Mouse (Mus musculus) liver, embryonic 13.5 days (tissue): Measurements from ENCODE around the gene Tas2r143. TPM values are rescaled to one million over a fixed set of nuclear protein-coding genes. Genes with fewer than 3 reads are reported as not detected.

ENCODE experiments used
- ATAC-seq: fragments of 200-750 bp; cut with Nextera tagmentation; 2 replicates; pipeline ENCODE4 v1.8.0; 2017; ENCODE audit warnings: low read depth, mild to moderate bottlenecking, moderate number of reproducible peaks, moderate library complexity
- DNase-seq: peaks from one replicate; pipeline ENCODE4 v3.0.0; 2022
- H3K27ac ChIP-seq: fragments of 300-500 bp; sonication (generic); 2 replicates; pipeline ENCODE4 v1.5.1; 2015; ENCODE audit warnings: moderate library complexity, mild to moderate bottlenecking, inconsistent platforms
- H3K27me3 ChIP-seq: fragments of 300-500 bp; sonication (generic); 2 replicates; pipeline ENCODE4 v1.6.1; 2015; ENCODE audit warnings: mild to moderate bottlenecking, inconsistent platforms
- H3K36me3 ChIP-seq: fragments of 300-500 bp; sonication (generic); 2 replicates; pipeline ENCODE4 v1.6.1; 2015; ENCODE audit warnings: mild to moderate bottlenecking, inconsistent platforms
- H3K4me1 ChIP-seq: fragments of 300-500 bp; sonication (generic); replicated peaks from 2 replicates; pipeline ENCODE4 v1.6.1; 2015; ENCODE audit warnings: inconsistent platforms
- H3K4me2 ChIP-seq: fragments of 300-500 bp; sonication (generic); 2 replicates; pipeline ENCODE4 v1.6.1; 2015; ENCODE audit warnings: inconsistent platforms, mild to moderate bottlenecking, moderate library complexity
- H3K4me3 ChIP-seq: fragments of 300-500 bp; sonication (generic); replicated peaks from 2 replicates; pipeline ENCODE4 v1.5.1; 2015; ENCODE audit warnings: mild to moderate bottlenecking, inconsistent platforms
- H3K9ac ChIP-seq: fragments of 300-500 bp; sonication (generic); 2 replicates; pipeline ENCODE4 v1.6.1; 2015; ENCODE audit warnings: mild to moderate bottlenecking, inconsistent platforms
- H3K9me3 ChIP-seq: fragments of 300-500 bp; sonication (generic); replicated peaks from 2 replicates; pipeline ENCODE4 v1.6.1; 2016; ENCODE audit warnings: inconsistent platforms
- WGBS: fragments of 180-500 bp; shearing (Covaris S2); methylation state at CpG from one replicate; pipeline ENCODE4 v1.1.7; 2015; ENCODE audit not compliant: insufficient replicate concordance; 5-methylcytosine and 5-hydroxymethylcytosine counted together
- polyA plus RNA-seq: library from polyadenylated mRNA; unstranded; fragments of >200 nt; fragmentation: Nextera tagmentation; extraction: Ambion mirVana; gene quantifications from 2 replicates; pipeline ENCODE4 v1.2.1, GENCODE M21; 2015

Tas2r143 gene
- polyA plus RNA-seq: not detected in 2 replicates

DNA sequence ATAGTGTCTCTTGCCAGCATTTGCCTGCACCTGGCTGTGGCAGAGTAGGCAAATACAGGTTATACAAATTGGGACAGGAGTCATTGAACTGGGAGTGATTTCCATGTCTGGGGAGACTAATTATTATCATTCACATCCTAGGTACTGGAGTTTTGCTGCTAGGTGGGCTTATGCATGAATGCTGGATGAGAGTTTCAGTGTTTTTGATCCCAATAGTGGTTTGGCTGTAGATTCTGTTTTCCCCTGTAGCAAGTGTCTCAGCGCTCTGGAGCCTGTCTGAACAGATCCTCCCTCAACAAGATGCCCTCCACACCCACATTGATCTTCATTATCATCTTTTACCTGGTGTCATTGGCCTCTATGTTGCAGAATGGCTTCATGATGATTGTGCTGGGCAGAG is at the start of gene Tas2r143:
Gene Tas2r143, plus strand, starts transcription at position 301 of the 400 bp plus-strand sequence.
- no peak within 1 kb of the TSS for H3K9ac ChIP-seq
- no peaks in the 10 kb centered on the region for H3K4me1 ChIP-seq
- 81% methylated on average over 1 of the region's 1 CpGs for WGBS
- no peak for ATAC-seq
- H3K9me3 ChIP-seq: no peaks in the 10 kb centered on the region
- H3K36me3 ChIP-seq: no peaks in the 10 kb centered on the region
- no peaks in the 10 kb centered on the region for H3K27me3 ChIP-seq
- H3K4me2 ChIP-seq: no peak within 1 kb of the TSS
- H3K27ac ChIP-seq: no peak within 1 kb of the TSS
- no peak for DNase-seq
- H3K4me3 ChIP-seq: no peak within 1 kb of the TSS

DNA sequence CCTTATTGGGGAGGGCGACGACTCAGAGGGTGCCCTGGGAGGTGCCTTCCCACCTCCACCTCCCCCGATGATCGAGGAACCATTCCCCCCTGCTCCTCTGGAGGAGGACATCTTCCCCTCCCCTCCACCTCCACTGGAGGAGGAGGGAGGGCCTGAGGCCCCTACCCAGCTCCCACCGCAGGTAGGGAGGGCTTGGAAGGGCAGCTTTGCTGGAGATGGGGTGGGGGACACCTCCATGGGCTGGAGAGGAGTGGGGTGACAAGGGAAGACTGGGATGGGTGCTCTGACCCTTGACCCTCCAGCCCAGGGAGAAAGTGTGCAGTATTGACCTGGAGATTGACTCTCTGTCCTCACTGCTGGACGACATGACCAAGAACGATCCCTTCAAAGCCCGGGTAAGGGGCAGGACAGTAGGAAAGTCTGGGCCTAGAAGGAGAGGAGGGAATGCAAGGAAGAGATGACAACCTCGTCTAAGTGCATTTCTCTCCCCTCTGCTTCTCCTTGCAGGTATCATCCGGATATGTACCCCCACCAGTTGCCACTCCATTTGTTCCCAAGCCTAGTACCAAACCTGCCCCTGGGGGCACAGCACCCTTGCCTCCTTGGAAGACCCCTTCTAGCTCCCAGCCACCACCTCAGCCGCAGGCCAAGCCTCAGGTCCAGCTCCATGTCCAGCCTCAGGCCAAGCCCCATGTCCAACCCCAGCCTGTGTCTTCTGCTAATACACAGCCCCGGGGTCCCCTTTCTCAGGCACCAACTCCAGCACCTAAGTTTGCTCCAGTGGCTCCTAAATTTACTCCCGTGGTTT is 48.9 kb upstream of the Tas2r143 start:
- peak overlapping the region; percentile 74 for H3K9ac ChIP-seq
- H3K4me3 ChIP-seq: peak overlapping the region; percentile 70
- WGBS: 21% methylated on average over 13 of the region's 13 CpGs
- H3K27me3 ChIP-seq: no peaks in the 10 kb centered on the region
- H3K4me1 ChIP-seq: peaks cover 58% of the 10 kb centered on the region
- H3K9me3 ChIP-seq: no peaks in the 10 kb centered on the region
- peak overlapping the region; percentile 77; the same call in 1 of the 2 replicates for H3K27ac ChIP-seq
- H3K4me2 ChIP-seq: peak overlapping the region; percentile 85
- DNase-seq: no peak
- H3K36me3 ChIP-seq: peaks cover 18% of the 10 kb centered on the region
- no peak for ATAC-seq

DNA sequence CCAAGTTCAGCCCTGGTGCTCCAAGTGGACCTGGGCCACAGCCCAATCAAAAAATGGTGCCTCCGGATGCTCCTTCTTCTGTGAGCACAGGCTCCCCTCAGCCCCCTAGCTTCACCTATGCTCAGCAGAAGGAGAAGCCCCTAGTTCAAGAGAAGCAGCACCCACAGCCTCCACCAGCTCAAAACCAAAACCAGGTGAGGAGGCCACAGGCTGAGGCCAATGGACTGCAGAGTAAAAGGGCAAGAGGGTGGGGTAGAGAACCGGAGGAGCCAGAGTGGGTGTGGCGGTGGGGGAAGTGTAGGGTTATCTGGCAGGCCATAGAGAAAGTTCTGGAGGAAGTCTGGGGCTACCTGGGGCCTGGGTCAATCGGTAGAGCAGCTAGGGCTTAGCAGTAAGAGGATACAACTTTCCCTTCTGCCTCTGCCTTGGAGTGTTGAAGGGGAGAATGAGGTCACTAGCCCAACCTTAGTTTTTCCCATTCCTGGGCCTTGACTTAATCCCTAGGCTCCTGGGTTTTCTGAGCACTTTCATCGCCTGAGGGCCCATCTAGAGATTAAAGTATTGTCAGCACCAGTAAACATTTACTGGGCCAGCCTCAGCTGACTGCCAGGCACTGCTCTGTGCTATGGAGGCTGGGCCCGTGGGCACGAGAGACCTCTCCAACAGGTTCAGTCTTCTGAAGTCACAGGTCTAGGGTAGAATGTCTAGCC is 48.1 kb upstream of the Tas2r143 start:
- 28% methylated on average over 7 of the region's 7 CpGs for WGBS
- Histone ChIP-seq H3K9me3 (no peaks in the 10 kb centered on the region), H3K9ac (peak overlapping the region; percentile 74), H3K27ac (peak overlapping the region; percentile 40), H3K36me3 (peaks cover 25% of the 10 kb centered on the region), H3K4me3 (peak overlapping the region; percentile 70), H3K4me1 (peaks cover 58% of the 10 kb centered on the region), H3K27me3 (no peaks in the 10 kb centered on the region), H3K4me2 (peak overlapping the region; percentile 85)
- DNase-seq (no peak), ATAC-seq (no peak)

DNA sequence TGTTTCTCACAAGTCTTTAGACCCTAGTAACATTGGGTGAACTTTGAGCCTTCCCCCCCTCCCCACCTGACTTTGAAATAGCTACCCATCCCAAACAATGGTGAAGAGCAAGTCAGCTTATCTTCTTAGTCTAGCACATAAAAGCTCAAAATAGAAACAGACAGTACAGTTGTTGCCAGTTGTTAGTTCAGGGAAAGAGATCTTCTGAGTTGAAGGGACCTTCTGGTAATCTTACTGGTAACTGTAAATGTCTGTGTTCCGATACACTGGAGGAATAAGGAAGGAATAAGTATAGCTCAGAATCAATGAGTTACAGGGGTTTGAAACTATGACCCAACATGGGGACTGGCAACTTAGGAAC is 47.6 kb upstream of the Tas2r143 start:
- H3K4me2 ChIP-seq: peak overlapping the region; percentile 85
- ATAC-seq (no peak), DNase-seq (no peak)
- H3K4me3 ChIP-seq: peak overlapping the region; percentile 70
- WGBS: 13% methylated on average over 1 of the region's 1 CpGs
- peak overlapping the region; percentile 40 for H3K27ac ChIP-seq
- no peaks in the 10 kb centered on the region for H3K9me3 ChIP-seq
- no peaks in the 10 kb centered on the region for H3K27me3 ChIP-seq
- peaks cover 30% of the 10 kb centered on the region for H3K36me3 ChIP-seq
- H3K9ac ChIP-seq: peak overlapping the region; percentile 74; the same call in 1 of the 2 replicates
- peaks cover 58% of the 10 kb centered on the region for H3K4me1 ChIP-seq

DNA sequence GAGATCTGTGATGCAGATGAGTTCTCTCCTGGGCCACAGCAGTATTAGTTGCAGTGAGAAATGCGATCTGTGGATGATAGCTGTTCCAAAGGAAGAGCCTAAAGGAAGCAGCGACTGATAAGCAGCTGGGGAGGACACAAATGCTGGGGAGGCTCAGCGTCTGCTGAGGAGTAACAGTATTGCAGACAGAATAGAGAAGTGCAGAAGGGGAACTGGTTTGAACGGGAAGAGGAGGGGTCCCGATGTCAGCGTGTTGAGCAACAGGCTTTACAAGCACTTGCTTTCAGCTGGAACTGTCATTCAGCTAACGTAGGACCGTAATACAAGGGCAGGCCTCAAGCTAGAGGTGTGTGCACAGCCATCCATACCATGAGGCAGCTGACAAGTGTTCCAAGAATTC is 46.9 kb upstream of the Tas2r143 start:
- Histone ChIP-seq H3K9me3 (no peaks in the 10 kb centered on the region), H3K9ac (no peak overlapping the region; the same call in 1 of the 2 replicates), H3K27me3 (no peaks in the 10 kb centered on the region), H3K36me3 (peaks cover 37% of the 10 kb centered on the region), H3K27ac (peak overlapping the region; percentile 40), H3K4me1 (peaks cover 58% of the 10 kb centered on the region), H3K4me2 (peak overlapping the region; percentile 85), H3K4me3 (0 out of 2 replicates have a peak overlapping the region, but pooled peaks have one; percentile 6)
- ATAC-seq (no peak), DNase-seq (peak; percentile 27)
- WGBS: 14% methylated on average over 8 of the region's 8 CpGs

DNA sequence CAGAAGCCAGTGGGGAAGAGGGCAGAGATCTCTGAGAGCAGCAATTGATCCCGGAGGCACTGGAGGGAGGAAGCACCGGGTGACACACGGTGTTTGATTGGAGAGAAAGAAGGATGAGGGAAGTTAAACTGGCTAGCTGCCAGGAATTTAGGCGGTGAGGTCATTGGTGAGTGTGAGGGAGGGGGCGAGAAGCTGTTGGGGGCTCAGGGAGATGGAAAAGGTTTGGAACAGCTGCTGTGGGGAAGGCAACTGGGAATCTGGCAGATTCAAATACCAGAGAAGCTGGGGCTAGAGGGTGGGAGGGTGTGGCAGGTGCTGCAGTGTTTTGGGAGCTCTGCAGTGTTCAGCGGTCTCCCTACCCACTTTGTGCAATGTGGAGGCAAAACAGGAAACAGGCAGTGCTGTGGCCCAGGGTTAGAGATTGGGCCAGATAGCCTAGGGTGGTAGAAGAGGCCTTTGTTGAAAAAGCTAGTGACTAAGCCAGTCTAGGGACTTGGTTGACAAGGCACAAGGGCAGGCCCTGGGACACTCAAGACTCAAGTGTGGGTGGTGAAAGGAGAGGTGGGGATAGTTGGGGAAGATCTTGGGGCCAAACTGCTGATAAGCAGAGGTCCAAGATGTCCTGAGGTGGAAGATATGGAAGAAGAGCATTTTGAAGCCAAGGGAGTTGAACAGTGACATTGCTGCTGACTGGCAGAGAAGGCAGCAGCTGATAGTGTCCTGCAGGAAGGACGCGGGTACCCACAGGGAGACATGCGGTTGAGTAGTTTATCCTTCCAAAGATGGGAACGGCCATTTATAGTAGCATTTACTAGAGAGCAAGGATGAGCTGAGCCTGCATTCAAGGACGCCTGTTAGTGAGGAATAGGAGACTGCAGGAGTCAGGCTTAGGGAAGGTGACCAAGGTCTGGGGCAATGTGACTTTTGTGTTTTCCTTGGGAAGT is 45.7 kb upstream of the Tas2r143 start:
- no peak overlapping the region for H3K9ac ChIP-seq
- H3K27ac ChIP-seq: peak overlapping the region; percentile 40
- H3K9me3 ChIP-seq: no peaks in the 10 kb centered on the region
- 15% methylated on average over 11 of the region's 11 CpGs for WGBS
- peaks cover 48% of the 10 kb centered on the region for H3K36me3 ChIP-seq
- no peak for ATAC-seq
- no peak for DNase-seq
- 0 out of 2 replicates have a peak overlapping the region, but pooled peaks have one; percentile 5 for H3K4me3 ChIP-seq
- peaks cover 53% of the 10 kb centered on the region for H3K4me1 ChIP-seq
- peak overlapping the region; percentile 85 for H3K4me2 ChIP-seq
- no peaks in the 10 kb centered on the region for H3K27me3 ChIP-seq

DNA sequence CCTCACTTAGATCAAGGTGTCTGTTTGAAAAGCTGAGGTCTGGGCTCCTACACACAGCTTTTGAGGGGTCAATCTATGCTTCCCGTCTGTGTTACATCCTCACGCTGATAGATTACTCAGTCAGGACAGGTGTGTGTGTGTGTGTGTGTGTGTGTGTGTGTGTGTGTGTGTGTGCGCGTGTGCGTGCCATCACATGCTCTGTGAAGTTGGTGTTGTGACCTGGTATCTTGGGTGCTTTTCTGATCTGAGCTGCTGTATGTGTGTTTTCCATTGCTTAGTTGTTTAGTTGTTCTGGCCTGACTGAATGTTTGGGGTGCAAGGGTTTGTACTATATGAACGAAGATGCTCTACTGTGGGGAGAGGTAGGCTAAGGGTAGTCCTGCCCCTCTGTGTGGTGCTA is 44.7 kb upstream of the Tas2r143 start:
- no peak overlapping the region for H3K4me3 ChIP-seq
- H3K4me1 ChIP-seq: peaks cover 48% of the 10 kb centered on the region
- H3K9ac ChIP-seq: no peak overlapping the region
- H3K9me3 ChIP-seq: no peaks in the 10 kb centered on the region
- 74% methylated on average over 6 of the region's 6 CpGs for WGBS
- H3K4me2 ChIP-seq: no peak overlapping the region
- peaks cover 49% of the 10 kb centered on the region for H3K36me3 ChIP-seq
- ATAC-seq: no peak
- H3K27ac ChIP-seq: no peak overlapping the region
- no peaks in the 10 kb centered on the region for H3K27me3 ChIP-seq
- no peak for DNase-seq

DNA sequence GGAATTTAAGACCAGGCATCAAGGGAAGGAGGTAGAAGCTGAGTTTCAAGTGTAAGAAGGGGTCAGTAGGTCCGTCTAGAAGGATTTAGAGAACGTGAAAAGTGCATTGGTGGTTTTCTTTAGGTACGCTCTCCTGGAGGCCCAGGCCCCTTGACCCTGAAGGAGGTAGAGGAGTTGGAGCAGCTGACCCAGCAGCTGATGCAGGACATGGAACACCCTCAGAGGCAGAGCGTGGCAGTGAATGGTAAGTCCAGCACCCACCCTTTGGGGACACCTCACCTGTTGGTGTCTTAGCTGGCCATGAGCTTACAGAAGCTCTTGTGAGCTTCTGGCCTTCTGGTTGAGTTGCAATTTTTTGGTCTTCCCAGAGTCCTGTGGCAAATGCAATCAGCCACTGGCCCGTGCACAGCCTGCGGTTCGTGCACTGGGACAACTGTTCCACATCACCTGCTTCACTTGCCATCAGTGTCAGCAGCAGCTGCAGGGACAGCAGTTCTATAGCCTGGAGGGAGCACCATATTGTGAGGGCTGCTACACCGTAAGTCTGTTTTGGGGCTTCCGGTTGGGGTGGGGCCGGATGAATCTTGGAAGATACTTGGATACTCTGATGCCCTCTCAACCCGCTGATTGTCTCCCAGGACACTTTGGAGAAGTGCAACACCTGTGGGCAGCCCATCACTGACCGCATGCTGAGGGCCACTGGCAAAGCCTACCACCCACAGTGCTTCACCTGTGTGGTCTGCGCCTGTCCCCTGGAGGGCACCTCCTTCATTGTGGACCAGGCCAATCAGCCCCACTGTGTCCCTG is 44.0 kb upstream of the Tas2r143 start:
- no peak overlapping the region for H3K4me2 ChIP-seq
- no peaks in the 10 kb centered on the region for H3K27me3 ChIP-seq
- no peak overlapping the region for H3K4me3 ChIP-seq
- ATAC-seq (no peak), DNase-seq (no peak)
- peaks cover 49% of the 10 kb centered on the region for H3K36me3 ChIP-seq
- H3K9ac ChIP-seq: no peak overlapping the region
- WGBS: 78% methylated on average over 13 of the region's 13 CpGs
- no peak overlapping the region for H3K27ac ChIP-seq
- peaks cover 41% of the 10 kb centered on the region for H3K4me1 ChIP-seq
- no peaks in the 10 kb centered on the region for H3K9me3 ChIP-seq

DNA sequence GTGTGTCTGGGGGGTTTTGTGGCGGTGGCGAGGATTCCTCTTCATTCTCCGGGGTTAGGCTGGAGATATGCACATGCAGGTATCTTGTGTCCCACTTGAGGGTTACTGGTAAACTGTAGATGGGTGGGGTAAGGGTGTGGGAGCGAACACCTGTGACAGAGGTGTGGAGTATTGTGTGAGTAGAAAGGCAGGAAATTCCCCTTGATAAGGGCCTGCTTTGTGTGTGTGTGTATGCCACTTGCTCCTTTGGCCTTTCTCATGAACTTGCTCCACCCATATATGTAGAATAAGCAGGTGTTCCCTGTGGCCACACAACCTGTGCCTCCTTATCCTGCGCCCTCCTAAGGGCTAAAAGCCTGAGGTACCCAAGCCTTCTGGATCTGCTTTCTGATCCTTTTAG is 43.1 kb upstream of the Tas2r143 start:
- no peaks in the 10 kb centered on the region for H3K9me3 ChIP-seq
- peaks cover 42% of the 10 kb centered on the region for H3K36me3 ChIP-seq
- WGBS: 71% methylated on average over 5 of the region's 5 CpGs
- no peak overlapping the region for H3K4me2 ChIP-seq
- H3K27ac ChIP-seq: no peak overlapping the region
- H3K4me3 ChIP-seq: no peak overlapping the region
- ATAC-seq (no peak), DNase-seq (no peak)
- no peak overlapping the region for H3K9ac ChIP-seq
- H3K27me3 ChIP-seq: no peaks in the 10 kb centered on the region
- H3K4me1 ChIP-seq: peaks cover 32% of the 10 kb centered on the region

DNA sequence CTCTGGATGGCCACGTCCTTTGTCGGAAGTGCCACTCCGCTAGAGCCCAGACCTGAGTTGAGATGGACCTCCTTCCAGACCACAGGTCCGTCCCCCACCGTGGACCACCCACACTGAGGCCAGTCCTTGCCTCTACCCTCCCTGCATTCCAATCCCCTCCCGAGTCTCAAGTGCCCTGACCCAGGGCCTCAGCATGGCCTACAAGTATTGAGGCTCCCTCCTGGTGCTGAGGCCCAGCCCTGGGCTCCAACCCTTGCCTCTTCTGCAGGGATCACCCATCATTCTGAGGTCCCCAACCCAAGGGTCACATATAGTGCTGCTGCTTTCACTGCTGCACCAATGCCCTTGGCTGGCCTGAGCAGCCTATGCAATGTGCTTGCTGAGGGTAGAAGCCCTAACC is 42.1 kb upstream of the Tas2r143 start:
- 75% methylated on average over 6 of the region's 6 CpGs for WGBS
- H3K36me3 ChIP-seq: peaks cover 38% of the 10 kb centered on the region
- H3K4me1 ChIP-seq: peaks cover 30% of the 10 kb centered on the region
- no peak overlapping the region for H3K27ac ChIP-seq
- no peak for DNase-seq
- no peak overlapping the region for H3K4me2 ChIP-seq
- H3K4me3 ChIP-seq: no peak overlapping the region
- no peak for ATAC-seq
- H3K9ac ChIP-seq: no peak overlapping the region
- no peaks in the 10 kb centered on the region for H3K9me3 ChIP-seq
- H3K27me3 ChIP-seq: no peaks in the 10 kb centered on the region
